Mouse (Mus musculus) kidney, adult 2 months (tissue): Measurements from ENCODE around the gene Zic1.

ENCODE experiments used
- CTCF ChIP-seq: fragments of 200-500 bp; conservative IDR thresholded peaks from 2 replicates; pipeline ENCODE4 v1.5.1; 2011; ENCODE audit warnings: low read depth, mild to moderate bottlenecking, control low read depth, low read length, moderate library complexity, mixed read lengths; ENCODE audit not compliant: insufficient read depth, insufficient read length
- POLR2A ChIP-seq: fragments of 200-500 bp; IDR thresholded peaks from one replicate; pipeline ENCODE4 v1.6.1; 2011; ENCODE audit warnings: low read depth, low read length, control low read depth

- no peak for TF ChIP-seq CTCF
- no peak for TF ChIP-seq POLR2A
These were observed 38.6 kb upstream of the Zic1 start for GRCm38 (mm10) chr9:91404229-91404628.
